ENCODE assay signal across 28 mouse cellular contexts in the genomic region with DNA sequence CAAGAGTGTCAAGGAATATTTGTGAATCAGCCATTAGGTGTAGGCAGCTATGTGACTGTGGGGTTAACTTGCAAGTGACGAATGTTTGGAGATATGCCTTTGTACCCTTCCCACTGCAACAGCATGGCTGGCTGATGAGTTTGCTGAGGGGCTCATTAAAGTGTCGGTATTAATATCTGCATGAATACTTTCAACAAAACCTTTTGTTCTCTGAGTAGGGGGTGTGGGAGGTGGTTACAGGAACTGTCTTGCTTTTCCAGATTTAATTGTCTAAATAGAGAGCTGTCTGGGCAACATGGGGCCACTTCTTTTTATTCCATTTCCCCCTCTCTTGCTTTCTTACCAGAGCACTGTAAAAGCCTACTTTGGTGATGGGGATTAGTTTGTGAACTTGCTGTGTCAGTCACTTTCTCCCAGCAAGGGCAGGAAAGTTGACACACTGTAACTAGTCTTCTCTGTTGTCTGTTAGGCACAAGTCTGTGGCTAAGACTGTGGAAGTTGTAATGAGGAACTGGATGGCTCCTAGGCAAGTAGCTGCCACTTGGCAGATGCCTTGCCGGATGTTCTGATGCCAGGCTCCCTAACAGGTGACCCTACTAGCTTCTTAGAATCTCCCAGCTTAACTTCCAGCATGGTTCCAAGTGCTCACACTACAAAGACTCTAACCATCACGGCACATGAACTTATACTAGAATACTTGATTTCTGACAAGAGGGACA.
A peak's percentile ranks its signal among the peaks of the same experiment; 100 is the strongest.
DNase-seq lines count a peak whose midpoint lies in the region; ATAC-seq lines count a peak whose summit lies in the region.
"Had no signal": no experiment of that assay in that cellular context is flagged by ENCODE, and none has a peak within 500 bp of the region (broad histone marks: within the 10 kb centered on the region; RNA-seq: fewer than 3 reads in every experiment).

No protein-coding gene starts in this region.

- no peaks in the 10 kb centered on the region for H3K27me3 ChIP-seq in forebrain, embryonic 14.5 days (replicated peaks; ENCODE audit: control insufficient read depth, insufficient read depth, low read length)
- no peaks in the 10 kb centered on the region for H3K27me3 ChIP-seq in forebrain, embryonic 12.5 days
- no peaks in the 10 kb centered on the region for H3K27me3 ChIP-seq in forebrain, embryonic 16.5 days (replicated peaks; ENCODE audit: control insufficient read depth, insufficient read depth, low read length)
- H3K27me3 ChIP-seq: embryonic facial prominence, embryonic 12.5 days; heart, embryonic 15.5 days; intestine, embryonic 15.5 days; limb, embryonic 12.5 days; megakaryocyte, embryonic 14.5 days; midbrain, embryonic 13.5 days; neural tube, embryonic 12.5 days; stomach, embryonic 15.5 days had no signal

- ATAC-seq in forebrain, embryonic 14.5 days, result no peak
- no peak for ATAC-seq in forebrain, embryonic 12.5 days (ENCODE audit: low FRiP score)
- peak; percentile 24 for ATAC-seq in forebrain, embryonic 16.5 days
- ATAC-seq: intestine, embryonic 15.5 days; midbrain, embryonic 13.5 days had no signal

- no peak overlapping the region for H3K4me3 ChIP-seq in forebrain, embryonic 14.5 days (ENCODE audit: low read depth, low read length)
- H3K4me3 ChIP-seq in forebrain, embryonic 12.5 days (replicated peaks), result no peak overlapping the region
- H3K4me3 ChIP-seq in forebrain, embryonic 16.5 days (replicated peaks; ENCODE audit: low read length), result no peak overlapping the region
- H3K4me3 ChIP-seq: embryonic facial prominence, embryonic 12.5 days; heart, embryonic 15.5 days; intestine, embryonic 15.5 days; limb, embryonic 12.5 days; megakaryocyte, embryonic 14.5 days; midbrain, embryonic 13.5 days; neural tube, embryonic 12.5 days; stomach, embryonic 15.5 days had no signal

- H3K4me1 ChIP-seq in forebrain, embryonic 14.5 days (ENCODE audit: control insufficient read depth, insufficient read depth, low read length), result peaks cover 22% of the 10 kb centered on the region
- peaks cover 20% of the 10 kb centered on the region; the same call in 1 of the 2 replicates for H3K4me1 ChIP-seq in forebrain, embryonic 12.5 days
- peaks cover 13% of the 10 kb centered on the region for H3K4me1 ChIP-seq in forebrain, embryonic 16.5 days (replicated peaks; ENCODE audit: control insufficient read depth, insufficient read depth, low read length)
- H3K4me1 ChIP-seq: heart, embryonic 15.5 days; intestine, embryonic 15.5 days; neural tube, embryonic 12.5 days; stomach, embryonic 15.5 days had no signal

- peak; percentile 46 for DNase-seq in forebrain, embryonic 14.5 days (ENCODE audit: low spot score)
- DNase-seq in Muller cell, postnatal 12 days (ENCODE audit: inconsistent ontology term), result peak; percentile 84
- peak; percentile 53 for DNase-seq in retina, embryonic 14.5 days (ENCODE audit: low spot score)
- DNase-seq in spleen, postnatal 14 days (ENCODE audit: low spot score in 2 of 2), result no peak
- no peak for DNase-seq in heart, adult 8-10 months (ENCODE audit: low spot score)
- DNase-seq: adrenal gland, postnatal 36 days; cerebellum, adult 11-12 months; cerebellum, postnatal 14 days; heart, postnatal 36 days; kidney, adult 8-10 months; kidney, postnatal 14 days; layer of hippocampus, postnatal 36 days; lung, adult 18-20 months; lung, postnatal 10 days; thymus, adult 2 months; thymus, postnatal 4 days had no signal

- no peaks in the 10 kb centered on the region for H3K9me3 ChIP-seq in forebrain, embryonic 14.5 days (replicated peaks; ENCODE audit: control insufficient read depth, low read length)
- no peaks in the 10 kb centered on the region for H3K9me3 ChIP-seq in forebrain, embryonic 12.5 days
- H3K9me3 ChIP-seq in forebrain, embryonic 16.5 days (ENCODE audit: control insufficient read depth, low read length), result no peaks in the 10 kb centered on the region
- H3K9me3 ChIP-seq: embryonic facial prominence, embryonic 12.5 days; heart, embryonic 15.5 days; intestine, embryonic 15.5 days; limb, embryonic 12.5 days; midbrain, embryonic 13.5 days; neural tube, embryonic 12.5 days; stomach, embryonic 15.5 days had no signal

- H3K27ac ChIP-seq in forebrain, embryonic 14.5 days (ENCODE audit: low read depth, low read length), result peak overlapping the region; percentile 31; the same call in 1 of the 2 replicates
- no peak overlapping the region for H3K27ac ChIP-seq in forebrain, embryonic 12.5 days
- H3K27ac ChIP-seq in forebrain, embryonic 16.5 days (ENCODE audit: low read length), result no peak overlapping the region
- H3K27ac ChIP-seq: embryonic facial prominence, embryonic 12.5 days; heart, embryonic 15.5 days; hindbrain, embryonic 14.5 days; intestine, embryonic 15.5 days; limb, embryonic 12.5 days; midbrain, embryonic 13.5 days; neural tube, embryonic 12.5 days; stomach, embryonic 15.5 days had no signal

- no peak overlapping the region for H3K9ac ChIP-seq in forebrain, embryonic 14.5 days (ENCODE audit: low read length)
- H3K9ac ChIP-seq in forebrain, embryonic 12.5 days, result no peak overlapping the region
- H3K9ac ChIP-seq in forebrain, embryonic 16.5 days (replicated peaks; ENCODE audit: low read depth, low read length), result no peak overlapping the region
- H3K9ac ChIP-seq: embryonic facial prominence, embryonic 12.5 days; heart, embryonic 15.5 days; hindbrain, embryonic 14.5 days; intestine, embryonic 15.5 days; limb, embryonic 12.5 days; midbrain, embryonic 13.5 days; neural tube, embryonic 12.5 days; stomach, embryonic 15.5 days had no signal

- H3K36me3 ChIP-seq in forebrain, embryonic 14.5 days (ENCODE audit: control insufficient read depth, insufficient read depth, low read length), result no peaks in the 10 kb centered on the region
- no peaks in the 10 kb centered on the region for H3K36me3 ChIP-seq in forebrain, embryonic 12.5 days (replicated peaks)
- H3K36me3 ChIP-seq in forebrain, embryonic 16.5 days (ENCODE audit: control insufficient read depth, insufficient read depth), result no peaks in the 10 kb centered on the region
- H3K36me3 ChIP-seq: embryonic facial prominence, embryonic 12.5 days; heart, embryonic 15.5 days; intestine, embryonic 15.5 days; limb, embryonic 12.5 days; midbrain, embryonic 13.5 days; neural tube, embryonic 12.5 days; stomach, embryonic 15.5 days had no signal

- H3K4me2 ChIP-seq in forebrain, embryonic 14.5 days (ENCODE audit: low read length), result no peak overlapping the region
- no peak overlapping the region for H3K4me2 ChIP-seq in forebrain, embryonic 12.5 days
- H3K4me2 ChIP-seq in forebrain, embryonic 16.5 days (ENCODE audit: low read length), result no peak overlapping the region
- H3K4me2 ChIP-seq: embryonic facial prominence, embryonic 12.5 days; heart, embryonic 15.5 days; hindbrain, embryonic 14.5 days; intestine, embryonic 15.5 days; limb, embryonic 12.5 days; liver, embryonic 11.5 days; midbrain, embryonic 13.5 days; neural tube, embryonic 12.5 days; stomach, embryonic 15.5 days had no signal

- WGBS in forebrain, embryonic 14.5 days, result 45% methylated on average over 4 of the region's 4 CpGs
- WGBS in forebrain, embryonic 12.5 days, result 56% methylated on average over 4 of the region's 4 CpGs
- WGBS in forebrain, embryonic 16.5 days, result 43% methylated on average over 4 of the region's 4 CpGs

Comparison
In these comparisons a context has a peak if more than half of its experiments do, and no peak if none do; other contexts are left out.
1. DNase-seq: peak in forebrain, embryonic 14.5 days (single experiment), Muller cell, postnatal 12 days (single experiment) and retina, embryonic 14.5 days (single experiment); none in spleen, postnatal 14 days (0 of 2) and heart, adult 8-10 months (single experiment).